Mouse (Mus musculus) intestine, postnatal 0 days (tissue): ENCODE results near the gene Olfr125. TPM values are rescaled to one million over a fixed set of nuclear protein-coding genes. Genes with fewer than 3 reads are reported as not detected.

ENCODE experiments used
- ATAC-seq: fragments of 200-750 bp; cut with Nextera tagmentation; 2 replicates; pipeline ENCODE4 v1.8.0; 2017; ENCODE audit warnings: mild to moderate bottlenecking, moderate TSS enrichment, moderate library complexity
- H3K27ac ChIP-seq: fragments of 300-500 bp; sonication (generic); 2 replicates; pipeline ENCODE4 v1.5.1; 2014; ENCODE audit warnings: mild to moderate bottlenecking, low read depth, low read length, moderate library complexity
- H3K27me3 ChIP-seq: fragments of 300-500 bp; sonication (generic); replicated peaks from 2 replicates; pipeline ENCODE4 v1.6.1; 2014; ENCODE audit warnings: low read length, mixed read lengths; ENCODE audit not compliant: control insufficient read depth, insufficient read depth
- H3K36me3 ChIP-seq: fragments of 300-500 bp; sonication (generic); 2 replicates; pipeline ENCODE4 v1.6.1; 2014; ENCODE audit warnings: mild to moderate bottlenecking, moderate library complexity; ENCODE audit not compliant: control insufficient read depth, insufficient read depth
- H3K4me1 ChIP-seq: fragments of 300-500 bp; sonication (generic); replicated peaks from 2 replicates; pipeline ENCODE4 v1.6.1; 2014; ENCODE audit warnings: antibody characterized with exemption, low read length, mixed read lengths; ENCODE audit not compliant: control insufficient read depth, insufficient read depth
- H3K4me2 ChIP-seq: fragments of 300-500 bp; sonication (generic); replicated peaks from 2 replicates; pipeline ENCODE4 v1.6.1; 2014; ENCODE audit warnings: low read depth, mild to moderate bottlenecking, moderate library complexity
- H3K4me3 ChIP-seq: fragments of 300-500 bp; sonication (generic); 2 replicates; pipeline ENCODE4 v1.5.1; 2014; ENCODE audit warnings: low read depth, low read length
- H3K9ac ChIP-seq: fragments of 300-500 bp; sonication (generic); 2 replicates; pipeline ENCODE4 v1.6.1; 2014; ENCODE audit warnings: mild to moderate bottlenecking, low read depth, low read length
- H3K9me3 ChIP-seq: fragments of 300-500 bp; sonication (generic); 2 replicates; pipeline ENCODE4 v1.6.1; 2016; ENCODE audit warnings: mixed run types; ENCODE audit not compliant: control insufficient read depth
- CTCF ChIP-seq: sonication (generic); IDR thresholded peaks from 2 replicates; pipeline ENCODE4 v1.5.1; 2016; ENCODE audit warnings: low read depth, mild to moderate bottlenecking, control low read depth, antibody characterized with exemption, moderate library complexity
- WGBS: fragments of 180-500 bp; shearing (Covaris S2); extraction: QIAGEN DNeasy Blood & Tissue Kit; methylation state at CpG from one replicate; pipeline ENCODE4 v1.1.7; 2014; 5-methylcytosine and 5-hydroxymethylcytosine counted together
- polyA plus RNA-seq: library from polyadenylated mRNA; unstranded; fragments of >200 nt; fragmentation: Nextera tagmentation; extraction: Ambion mirVana; gene quantifications from 2 replicates; pipeline ENCODE4 v1.2.1, GENCODE M21; 2015

Olfr125 gene
- polyA plus RNA-seq, 1 experiment from 2014 or later = not detected

GRCm38 (mm10) chr17:37873830-37874229, 41.1 kb downstream of the Olfr125 start:
- Histone ChIP-seq H3K4me1 (no peaks in the 10 kb centered on the region), H3K27me3 (no peaks in the 10 kb centered on the region), H3K9me3 (no peaks in the 10 kb centered on the region), H3K4me2 (no peak overlapping the region), H3K36me3 (no peaks in the 10 kb centered on the region), H3K4me3 (no peak overlapping the region), H3K27ac (no peak overlapping the region), H3K9ac (no peak overlapping the region)
- ATAC-seq = no peak
- no peak for TF ChIP-seq CTCF
- whole genome bisulfite sequencing = 84% methylated on average over 3 of the region's 3 CpGs

Other genes starting within 250 kb of the Olfr125 start
- gene Olfr114, start 240.2 kb upstream of the Olfr125 start, polyA plus RNA-seq = not detected in 2 replicates
- not detected in 2 replicates for gene Olfr115, start 205.8 kb upstream of the Olfr125 start, polyA plus RNA-seq
- gene Olfr116, start 205.8 kb upstream of the Olfr125 start, polyA plus RNA-seq = not detected in 2 replicates
- gene Olfr117, start 169.2 kb upstream of the Olfr125 start, polyA plus RNA-seq = not detected in 2 replicates
- not detected in 2 replicates for gene Olfr118, start 166.0 kb upstream of the Olfr125 start, polyA plus RNA-seq
- gene Olfr119, start 136.4 kb upstream of the Olfr125 start, polyA plus RNA-seq = not detected in 2 replicates
- not detected in 2 replicates for gene Olfr120, start 111.1 kb upstream of the Olfr125 start, polyA plus RNA-seq
- not detected in 2 replicates for gene Olfr121, start 84.1 kb upstream of the Olfr125 start, polyA plus RNA-seq
- gene Olfr122, start 64.3 kb upstream of the Olfr125 start, polyA plus RNA-seq = not detected in 2 replicates
- gene Olfr123, start 39.4 kb upstream of the Olfr125 start, polyA plus RNA-seq = not detected in 2 replicates
- not detected in 2 replicates for gene Olfr124, start 33.1 kb upstream of the Olfr125 start, polyA plus RNA-seq
- not detected in 2 replicates for gene Olfr126, start 14.5 kb downstream of the Olfr125 start, polyA plus RNA-seq
- gene Olfr127, start 67.5 kb downstream of the Olfr125 start, polyA plus RNA-seq = not detected in 2 replicates
- gene Olfr128, start 87.6 kb downstream of the Olfr125 start, polyA plus RNA-seq = not detected in 2 replicates
- not detected in 2 replicates for gene Olfr761, start 120.1 kb downstream of the Olfr125 start, polyA plus RNA-seq
- gene Olfr129, start 227.1 kb downstream of the Olfr125 start, polyA plus RNA-seq = not detected in 2 replicates
- not detected in 2 replicates for gene Olfr130, start 231.0 kb downstream of the Olfr125 start, polyA plus RNA-seq